Mouse (Mus musculus) erythroblast, adult 5-6 weeks (primary cell): ENCODE measurements around the gene Usp37. TPM values are rescaled to one million over a fixed set of nuclear protein-coding genes. Genes with fewer than 3 reads are reported as not detected.
A peak's percentile ranks its signal among the peaks of the same experiment; 100 is the strongest.

ENCODE experiments used
- ATAC-seq: replicated peaks from 2 replicates; pipeline ENCODE4 v1.8.0; 2016; ENCODE audit warnings: moderate number of reproducible peaks, mild to moderate bottlenecking, moderate TSS enrichment, inconsistent platforms; ENCODE audit not compliant: poor library complexity, low FRiP score, severe bottlenecking
- total RNA-seq, 2 experiments: library from RNA; stranded (forward) in 1 of 2; stranded (reverse) in 1 of 2; fragments of 150-400 nt in 1 of 2; fragments of 200-764, 138-1000 nt in 1 of 2; gene quantifications; 2 replicates each; pipeline versions ENCODE4 v1.2.3 to v1.2.4; 2015 to 2017; ENCODE audit warnings: low replicate concordance in 2 of 2

Gene Usp37
- total RNA-seq, 2 experiments from 2014 or later: 7.1 to 12.4 TPM

- ATAC-seq: no peak
Measured at GRCm38 (mm10) chr1:74501106-74501505, 43.0 kb downstream of the Usp37 start.

- no peak for ATAC-seq
Measured at GRCm38 (mm10) chr1:74485792-74486191, 58.3 kb downstream of the Usp37 start.

GRCm38 (mm10) chr1:74460273-74460672 lies 83.8 kb downstream of the Usp37 start:
- no peak for ATAC-seq

GRCm38 (mm10) chr1:74452611-74453045 lies 91.5 kb downstream of the Usp37 start:
- peak; percentile 80 for ATAC-seq

- no peak for ATAC-seq
Measured at GRCm38 (mm10) chr1:74444538-74444937, 99.5 kb downstream of the Usp37 start.

- ATAC-seq: no peak
Measured at GRCm38 (mm10) chr1:74439166-74439876, 104.8 kb downstream of the Usp37 start.

GRCm38 (mm10) chr1:74437702-74438427 lies 106.2 kb downstream of the Usp37 start:
- no peak for ATAC-seq

- no peak for ATAC-seq
Measured at GRCm38 (mm10) chr1:74435563-74435962, 108.5 kb downstream of the Usp37 start.

- no peak for ATAC-seq
Measured at GRCm38 (mm10) chr1:74434596-74434995, 109.5 kb downstream of the Usp37 start.

GRCm38 (mm10) chr1:74433220-74433619 lies 110.9 kb downstream of the Usp37 start:
- ATAC-seq: 0 out of 2 replicates have a peak, but pooled peaks have one; percentile 37

GRCm38 (mm10) chr1:74425845-74426244 lies 118.2 kb downstream of the Usp37 start:
- ATAC-seq: no peak

GRCm38 (mm10) chr1:74423147-74423546 lies 120.9 kb downstream of the Usp37 start:
- no peak for ATAC-seq

GRCm38 (mm10) chr1:74419440-74419794 lies 124.7 kb downstream of the Usp37 start:
- no peak for ATAC-seq

GRCm38 (mm10) chr1:74418747-74419439 lies 125.2 kb downstream of the Usp37 start:
- ATAC-seq: no peak

GRCm38 (mm10) chr1:74415143-74415542 lies 128.9 kb downstream of the Usp37 start:
- no peak for ATAC-seq

- ATAC-seq: no peak
Measured at GRCm38 (mm10) chr1:74412711-74413110, 131.4 kb downstream of the Usp37 start.

GRCm38 (mm10) chr1:74411753-74412325 lies 132.2 kb downstream of the Usp37 start:
- ATAC-seq: no peak

GRCm38 (mm10) chr1:74408589-74409504 lies 135.2 kb downstream of the Usp37 start, which contains the start of gene Vil1:
TSS of gene Vil1 (plus strand) at chr1:74409376.
- no peak for ATAC-seq

GRCm38 (mm10) chr1:74404206-74404605 lies 139.9 kb downstream of the Usp37 start:
- ATAC-seq: no peak
